Mouse (Mus musculus) lung, adult 2 months (tissue): Measurements from ENCODE around the gene Gga2.

Source experiments
- CTCF ChIP-seq: fragments of 200-500 bp; IDR thresholded peaks from 2 replicates; pipeline ENCODE4 v1.5.1; 2011; ENCODE audit warnings: mild to moderate bottlenecking, low read length, control low read depth; ENCODE audit not compliant: insufficient read depth
- POLR2A ChIP-seq: fragments of 200-500 bp; IDR thresholded peaks from 2 replicates; pipeline ENCODE4 v1.6.1; 2011; ENCODE audit warnings: low read depth, mild to moderate bottlenecking, control low read depth, low read length, borderline replicate concordance; ENCODE audit errors: extremely low read depth

GRCm38 (mm10) chr7:121968242-121968641 lies 52.8 kb downstream of the Gga2 start:
- TF ChIP-seq CTCF (no peak), POLR2A (no peak)
